Mouse (Mus musculus): ENCODE measurements around the gene Scgb1a1. TPM values are rescaled to one million over a fixed set of nuclear protein-coding genes. Genes with fewer than 3 reads are reported as not detected.

The Scgb1a1 gene
- polyA plus RNA-seq, 1 experiment from 2014 or later = not detected

GRCm38 (mm10) chr19:9044291-9044690, 43.5 kb downstream of the Scgb1a1 start:
- Histone ChIP-seq H3K4me3 (no peak overlapping the region), H3K27ac (replicated peaks) (no peak overlapping the region), H3K4me1 (no peaks in the 10 kb centered on the region), H3K9me3 (replicated peaks) (no peaks in the 10 kb centered on the region), H3K36me3 (no peaks in the 10 kb centered on the region), H3K27me3 (ENCODE audit: low read depth, poor library complexity, severe bottlenecking) (no peaks in the 10 kb centered on the region)
- 85% methylated on average over 4 of the region's 4 CpGs for WGBS
- DNase-seq (ENCODE audit: low spot score) = no peak

GRCm38 (mm10) chr19:9043123-9043522, 44.6 kb downstream of the Scgb1a1 start:
- no peaks in the 10 kb centered on the region for H3K4me1 ChIP-seq
- H3K27me3 ChIP-seq (ENCODE audit: low read depth, poor library complexity, severe bottlenecking) = no peaks in the 10 kb centered on the region
- 82% methylated on average over 1 of the region's 1 CpGs for WGBS
- no peaks in the 10 kb centered on the region for H3K9me3 ChIP-seq (replicated peaks)
- no peak overlapping the region for H3K27ac ChIP-seq (replicated peaks)
- H3K36me3 ChIP-seq = no peaks in the 10 kb centered on the region
- H3K4me3 ChIP-seq = no peak overlapping the region
- no peak for DNase-seq (ENCODE audit: low spot score)

- no peak for DNase-seq (ENCODE audit: low spot score)
- Histone ChIP-seq H3K4me3 (no peak overlapping the region), H3K27me3 (ENCODE audit: low read depth, poor library complexity, severe bottlenecking) (no peaks in the 10 kb centered on the region), H3K9me3 (replicated peaks) (no peaks in the 10 kb centered on the region), H3K36me3 (no peaks in the 10 kb centered on the region), H3K27ac (replicated peaks) (no peak overlapping the region), H3K4me1 (no peaks in the 10 kb centered on the region)
Observed at GRCm38 (mm10) chr19:9041074-9041473, 46.7 kb downstream of the Scgb1a1 start.

DNA sequence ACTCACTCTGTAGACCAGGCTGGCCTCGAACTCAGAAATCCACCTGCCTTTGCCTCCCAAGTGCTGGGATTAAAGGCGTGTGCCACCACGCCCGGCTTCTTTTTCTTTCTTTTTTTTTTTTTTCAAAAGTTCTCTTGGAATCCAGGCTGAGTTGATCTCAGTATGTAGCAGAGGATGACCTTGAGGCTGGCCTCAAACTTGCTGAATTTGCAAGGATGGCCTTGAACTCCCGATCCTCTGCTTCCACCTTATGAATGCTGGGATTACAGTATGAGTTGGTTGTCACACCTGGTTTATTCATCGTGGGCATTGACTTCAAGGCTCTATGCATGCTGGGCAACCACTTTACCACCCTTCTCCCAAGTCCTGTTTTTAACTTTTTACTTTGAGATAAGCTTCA, 47.1 kb downstream of the Scgb1a1 start:
- no peaks in the 10 kb centered on the region for H3K4me1 ChIP-seq
- H3K9me3 ChIP-seq (replicated peaks) = no peaks in the 10 kb centered on the region
- H3K27me3 ChIP-seq (ENCODE audit: low read depth, poor library complexity, severe bottlenecking) = no peaks in the 10 kb centered on the region
- no peak overlapping the region for H3K27ac ChIP-seq (replicated peaks)
- no peak overlapping the region for H3K4me3 ChIP-seq
- no peaks in the 10 kb centered on the region for H3K36me3 ChIP-seq
- no peak for DNase-seq (ENCODE audit: low spot score)
- 87% methylated on average over 6 of the region's 6 CpGs for WGBS

- peak; percentile 14 for DNase-seq (ENCODE audit: low spot score)
- Histone ChIP-seq H3K4me3 (no peak overlapping the region), H3K4me1 (no peaks in the 10 kb centered on the region), H3K27ac (replicated peaks) (no peak overlapping the region), H3K9me3 (replicated peaks) (no peaks in the 10 kb centered on the region), H3K36me3 (no peaks in the 10 kb centered on the region), H3K27me3 (ENCODE audit: low read depth, poor library complexity, severe bottlenecking) (no peaks in the 10 kb centered on the region)
- 66% methylated on average over 7 of the region's 7 CpGs for WGBS
Observed at GRCm38 (mm10) chr19:9039928-9040327, 47.8 kb downstream of the Scgb1a1 start.

GRCm38 (mm10) chr19:9039266-9039665, 48.5 kb downstream of the Scgb1a1 start:
- no peaks in the 10 kb centered on the region for H3K4me1 ChIP-seq
- no peak for DNase-seq (ENCODE audit: low spot score)
- no peak overlapping the region for H3K27ac ChIP-seq (replicated peaks)
- WGBS = 70% methylated on average over 4 of the region's 4 CpGs
- no peaks in the 10 kb centered on the region for H3K9me3 ChIP-seq (replicated peaks)
- H3K27me3 ChIP-seq (ENCODE audit: low read depth, poor library complexity, severe bottlenecking) = no peaks in the 10 kb centered on the region
- H3K4me3 ChIP-seq = no peak overlapping the region
- no peaks in the 10 kb centered on the region for H3K36me3 ChIP-seq

- H3K4me1 ChIP-seq = no peaks in the 10 kb centered on the region
- H3K27ac ChIP-seq (replicated peaks) = no peak overlapping the region
- H3K9me3 ChIP-seq (replicated peaks) = no peaks in the 10 kb centered on the region
- no peak overlapping the region for H3K4me3 ChIP-seq
- WGBS = 65% methylated on average over 3 of the region's 3 CpGs
- DNase-seq (ENCODE audit: low spot score) = no peak
- H3K27me3 ChIP-seq (ENCODE audit: low read depth, poor library complexity, severe bottlenecking) = no peaks in the 10 kb centered on the region
- no peaks in the 10 kb centered on the region for H3K36me3 ChIP-seq
Observed at GRCm38 (mm10) chr19:9038136-9038535, 49.6 kb downstream of the Scgb1a1 start.

DNA sequence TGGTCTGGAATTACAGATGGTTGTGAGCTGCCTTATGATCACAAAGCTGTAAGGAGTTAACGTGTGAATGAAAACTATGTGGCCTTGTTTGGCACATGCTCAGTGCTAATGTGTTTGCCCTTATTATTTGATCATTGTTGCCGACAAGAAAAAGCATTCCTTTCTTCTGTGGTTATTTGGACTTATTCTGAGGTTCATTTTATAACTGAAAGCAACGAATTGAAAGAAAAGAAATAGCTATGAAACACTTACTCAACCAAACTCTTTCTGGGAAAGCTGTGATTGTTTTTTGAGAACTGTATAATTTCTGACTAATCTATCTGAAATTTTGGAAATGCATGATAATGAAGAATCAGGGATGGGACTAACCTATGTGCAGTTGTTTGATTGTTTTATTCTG, 52.7 kb downstream of the Scgb1a1 start:
- no peaks in the 10 kb centered on the region for H3K27me3 ChIP-seq (ENCODE audit: low read depth, poor library complexity, severe bottlenecking)
- no peak for DNase-seq (ENCODE audit: low spot score)
- H3K4me1 ChIP-seq = no peaks in the 10 kb centered on the region
- H3K36me3 ChIP-seq = no peaks in the 10 kb centered on the region
- H3K4me3 ChIP-seq = no peak overlapping the region
- no peak overlapping the region for H3K27ac ChIP-seq (replicated peaks)
- 85% methylated on average over 3 of the region's 3 CpGs for WGBS
- no peaks in the 10 kb centered on the region for H3K9me3 ChIP-seq (replicated peaks)

DNA sequence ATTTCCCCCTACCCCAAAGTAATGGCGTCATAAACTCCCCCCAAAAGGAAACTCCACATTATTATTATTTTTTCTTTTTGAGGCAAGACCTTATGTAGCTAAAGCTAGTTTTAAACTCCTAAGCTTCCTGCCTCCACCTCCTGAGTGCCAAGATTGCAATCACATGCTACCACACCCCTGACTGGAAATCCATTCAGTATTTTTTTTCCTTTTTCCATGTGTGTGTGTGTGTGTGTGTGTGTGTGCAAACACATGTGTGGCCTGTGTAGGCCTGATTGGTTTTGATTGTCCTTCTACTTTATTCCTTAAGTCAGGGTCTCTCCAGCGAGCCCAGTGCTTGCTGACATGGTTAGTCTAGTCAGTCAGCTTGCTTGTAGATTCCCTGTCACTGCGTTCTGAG, 53.3 kb downstream of the Scgb1a1 start:
- Histone ChIP-seq H3K27ac (replicated peaks) (no peak overlapping the region), H3K4me3 (no peak overlapping the region), H3K4me1 (no peaks in the 10 kb centered on the region), H3K36me3 (no peaks in the 10 kb centered on the region), H3K27me3 (ENCODE audit: low read depth, poor library complexity, severe bottlenecking) (no peaks in the 10 kb centered on the region), H3K9me3 (replicated peaks) (no peaks in the 10 kb centered on the region)
- no peak for DNase-seq (ENCODE audit: low spot score)
- 87% methylated on average over 3 of the region's 3 CpGs for WGBS

Other genes starting within 250 kb of the Scgb1a1 start
- 60.0 and 104 TPM in 2 replicates for gene Gng3, start 248.8 kb downstream of the Scgb1a1 start, polyA plus RNA-seq (2016; fragmentation: Nextera tagmentation; extraction: Ambion mirVana)
- 0.57 TPM in 2 replicates for gene Lrrn4cl, start 237.2 kb downstream of the Scgb1a1 start, polyA plus RNA-seq (2016; fragmentation: Nextera tagmentation; extraction: Ambion mirVana)
- gene Ubxn1, start 216.5 kb downstream of the Scgb1a1 start, polyA plus RNA-seq (2016; fragmentation: Nextera tagmentation; extraction: Ambion mirVana) = 203 and 205 TPM in 2 replicates
- 58.2 and 61.1 TPM in 2 replicates for gene Uqcc3, start 207.0 kb downstream of the Scgb1a1 start, polyA plus RNA-seq (2016; fragmentation: Nextera tagmentation; extraction: Ambion mirVana)
- gene Lbhd1, start 204.2 kb downstream of the Scgb1a1 start, polyA plus RNA-seq (2016; fragmentation: Nextera tagmentation; extraction: Ambion mirVana) = 110 and 133 TPM in 2 replicates
- gene Gm49403, start 204.0 kb downstream of the Scgb1a1 start, polyA plus RNA-seq (2016; fragmentation: Nextera tagmentation; extraction: Ambion mirVana) = not detected in 2 replicates
- gene 1810009A15Rik, start 199.1 kb downstream of the Scgb1a1 start, polyA plus RNA-seq (2016; fragmentation: Nextera tagmentation; extraction: Ambion mirVana) = 134 and 159 TPM in 2 replicates
- gene Gm49416, start 199.0 kb downstream of the Scgb1a1 start, polyA plus RNA-seq (2016; fragmentation: Nextera tagmentation; extraction: Ambion mirVana) = 0.17 TPM in 1 of 2 replicates, not detected in the other
- 54.8 and 56.7 TPM in 2 replicates for gene Ints5, start 195.0 kb downstream of the Scgb1a1 start, polyA plus RNA-seq (2016; fragmentation: Nextera tagmentation; extraction: Ambion mirVana)
- gene Ganab, start 189.9 kb downstream of the Scgb1a1 start, polyA plus RNA-seq (2016; fragmentation: Nextera tagmentation; extraction: Ambion mirVana) = 118 and 120 TPM in 2 replicates
- 58.7 and 64.0 TPM in 2 replicates for gene B3gat3, start 167.6 kb downstream of the Scgb1a1 start, polyA plus RNA-seq (2016; fragmentation: Nextera tagmentation; extraction: Ambion mirVana)
- gene Rom1, start 158.6 kb downstream of the Scgb1a1 start, polyA plus RNA-seq (2016; fragmentation: Nextera tagmentation; extraction: Ambion mirVana) = 3.5 and 4.2 TPM in 2 replicates
- 22.9 and 23.5 TPM in 2 replicates for gene Eml3, start 158.4 kb downstream of the Scgb1a1 start, polyA plus RNA-seq (2016; fragmentation: Nextera tagmentation; extraction: Ambion mirVana)
- gene Mta2, start 146.1 kb downstream of the Scgb1a1 start, polyA plus RNA-seq (2016; fragmentation: Nextera tagmentation; extraction: Ambion mirVana) = 178 and 191 TPM in 2 replicates
- 36.5 and 40.2 TPM in 2 replicates for gene Tut1, start 134.1 kb downstream of the Scgb1a1 start, polyA plus RNA-seq (2016; fragmentation: Nextera tagmentation; extraction: Ambion mirVana)
- 438 and 514 TPM in 2 replicates for gene Eef1g, start 120.9 kb downstream of the Scgb1a1 start, polyA plus RNA-seq (2016; fragmentation: Nextera tagmentation; extraction: Ambion mirVana)
- 6.6 and 8.8 TPM in 2 replicates for gene Ahnak, start 98.7 kb downstream of the Scgb1a1 start, polyA plus RNA-seq (2016; fragmentation: Nextera tagmentation; extraction: Ambion mirVana)
- gene Asrgl1, start 47.7 kb upstream of the Scgb1a1 start, polyA plus RNA-seq (2016; fragmentation: Nextera tagmentation; extraction: Ambion mirVana) = 14.8 and 16.8 TPM in 2 replicates

Data from midbrain, embryonic 10.5 days (tissue).